Mouse (Mus musculus): Measurements from ENCODE around the gene Rab38.

The Rab38 gene

DNA sequence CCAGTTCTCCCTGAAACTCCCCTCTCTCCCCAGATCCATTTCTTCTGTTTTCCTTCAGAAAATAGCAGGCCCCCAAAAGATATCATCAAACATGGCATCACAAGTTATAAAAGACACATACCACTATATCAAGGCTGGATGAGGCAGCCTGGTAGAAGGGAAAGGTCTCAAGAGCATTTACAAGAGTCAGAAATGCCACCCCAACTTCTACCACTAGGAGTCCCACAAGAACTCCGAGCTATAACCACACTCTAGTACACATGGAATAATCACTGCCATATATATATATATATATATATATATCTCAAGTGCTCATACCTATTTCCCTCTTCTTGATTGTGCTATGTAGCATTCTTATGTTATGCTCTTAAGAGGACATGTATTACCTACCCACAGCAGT, 92.4 kb downstream of the Rab38 start:
- no peak for DNase-seq (ENCODE audit: extremely low read depth, low read depth, low spot score)

DNA sequence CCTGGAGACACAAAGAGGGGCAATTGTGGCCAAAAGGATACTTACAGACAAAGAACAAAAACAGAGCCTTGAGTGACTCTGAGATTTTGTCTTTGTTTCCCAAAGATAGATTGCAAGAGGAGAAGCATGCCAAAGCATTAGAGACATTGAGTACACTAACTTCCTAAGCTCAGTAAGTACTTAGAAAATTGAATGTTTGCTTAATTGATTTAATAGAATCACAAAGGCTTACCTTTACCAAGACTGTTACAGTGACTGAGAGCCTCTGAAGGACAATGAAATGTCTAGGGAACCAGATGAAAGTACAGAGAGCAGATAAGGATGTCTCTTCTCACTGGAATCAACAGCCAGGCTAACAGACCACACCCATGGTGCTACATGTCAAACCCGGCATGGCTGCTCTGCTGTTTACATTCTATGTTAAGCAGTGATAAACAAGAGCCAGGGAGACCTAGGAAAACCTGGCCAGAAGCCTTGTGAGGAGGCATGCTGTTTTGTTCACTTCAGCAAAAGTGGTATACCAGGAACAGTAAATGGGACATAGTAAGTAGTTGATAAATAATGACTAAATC, 97.1 kb downstream of the Rab38 start:
- DNase-seq (ENCODE audit: extremely low read depth, low read depth, low spot score), result no peak

DNA sequence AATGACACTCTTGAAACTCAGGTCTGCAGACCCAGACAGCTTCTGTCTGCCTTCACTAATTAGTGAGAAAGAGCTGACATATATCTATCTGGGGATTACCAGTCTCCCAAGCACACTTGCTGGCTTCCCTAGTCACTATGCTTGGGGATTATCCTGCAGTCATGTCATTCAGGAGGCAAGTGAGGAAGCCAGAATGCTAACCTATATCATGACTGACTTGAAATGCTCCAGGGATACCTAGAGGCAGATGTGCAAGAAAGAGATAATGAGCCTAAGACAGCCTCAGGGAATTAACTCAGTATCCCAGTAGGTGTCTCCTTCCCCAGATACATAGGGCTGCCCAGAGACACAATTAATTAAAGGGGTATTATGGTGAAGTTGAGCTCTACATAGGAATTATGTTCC, 106.1 kb downstream of the Rab38 start:
- no peak for DNase-seq (ENCODE audit: extremely low read depth, low read depth, low spot score)

GRCm38 (mm10) chr7:88536743-88537142, 106.7 kb downstream of the Rab38 start:
- DNase-seq (ENCODE audit: extremely low read depth, low read depth, low spot score), result no peak

Data from fat pad, adult 2 months (tissue).